Mouse (Mus musculus): ENCODE measurements around the gene Noxo1. TPM values are rescaled to one million over a fixed set of nuclear protein-coding genes. Genes with fewer than 3 reads are reported as not detected.
A peak's percentile ranks its signal among the peaks of the same experiment; 100 is the strongest.

Noxo1 gene
- polyA plus RNA-seq, 1 experiment from 2014 or later = 1.3 TPM

DNA sequence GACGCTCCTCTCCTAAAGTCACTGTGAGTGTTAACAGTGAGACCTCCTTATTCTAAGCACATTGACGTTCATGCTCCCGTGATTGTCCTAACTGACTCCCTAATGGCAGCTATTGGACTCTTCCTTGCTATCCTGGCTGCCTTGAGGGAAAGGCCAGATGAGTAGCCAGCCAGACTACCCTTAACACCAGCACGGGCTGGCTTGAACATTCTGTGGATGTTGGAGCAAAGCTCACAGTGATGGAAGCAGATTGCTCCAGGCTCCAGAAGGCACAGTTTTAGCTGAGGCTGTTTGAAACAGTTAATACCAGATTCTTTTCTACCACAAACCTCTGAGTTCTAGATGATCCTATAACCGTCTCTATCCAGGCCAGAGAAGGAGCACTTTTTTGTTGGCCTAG, 47.9 kb downstream of the Noxo1 start:
- no peak overlapping the region for H3K27ac ChIP-seq (ENCODE audit: poor library complexity, severe bottlenecking)
- no peak overlapping the region for H3K4me3 ChIP-seq
- peaks cover 16% of the 10 kb centered on the region; the same call in 1 of the 2 replicates for H3K36me3 ChIP-seq
- WGBS = 72% methylated on average over 5 of the region's 5 CpGs
- peaks cover 16% of the 10 kb centered on the region; the same call in 1 of the 2 replicates for H3K27me3 ChIP-seq (replicated peaks)
- ATAC-seq (ENCODE audit: insufficient number of reproducible peaks, low FRiP score) = no peak
- 0 out of 2 replicates have a peak, but pooled peaks cover 5% of the 10 kb centered on the region for H3K4me1 ChIP-seq (replicated peaks)
- no peak overlapping the region for H3K9ac ChIP-seq
- H3K4me2 ChIP-seq = no peak overlapping the region
- no peaks in the 10 kb centered on the region for H3K9me3 ChIP-seq (replicated peaks)

DNA sequence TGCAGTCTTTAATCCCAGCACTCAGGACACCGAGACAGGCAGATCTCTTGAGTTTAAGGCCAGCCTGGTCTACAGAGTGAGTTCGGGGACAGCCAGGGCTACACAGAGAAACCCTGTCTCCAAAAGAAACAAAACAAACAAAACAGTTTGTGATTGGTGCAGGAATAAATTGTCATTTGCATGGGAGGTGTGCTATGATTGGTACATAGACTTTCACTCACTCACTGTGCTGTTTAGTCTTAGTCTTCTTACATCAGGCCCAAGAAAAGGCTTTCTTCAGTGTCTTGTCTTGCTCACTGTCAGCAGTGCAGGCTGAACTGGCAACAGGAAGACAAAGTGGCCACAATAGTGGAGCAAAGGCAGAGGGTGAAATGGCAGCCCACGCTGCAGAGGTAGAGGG, 48.3 kb downstream of the Noxo1 start:
- Histone ChIP-seq H3K9ac (0 out of 2 replicates have a peak overlapping the region, but pooled peaks have one; percentile 38), H3K4me2 (no peak overlapping the region), H3K9me3 (replicated peaks) (no peaks in the 10 kb centered on the region), H3K36me3 (peaks cover 16% of the 10 kb centered on the region; the same call in 1 of the 2 replicates), H3K27ac (ENCODE audit: poor library complexity, severe bottlenecking) (no peak overlapping the region), H3K27me3 (replicated peaks) (peaks cover 21% of the 10 kb centered on the region; the same call in 1 of the 2 replicates), H3K4me3 (no peak overlapping the region), H3K4me1 (replicated peaks) (0 out of 2 replicates have a peak, but pooled peaks cover 5% of the 10 kb centered on the region)
- 68% methylated on average over 3 of the region's 3 CpGs for WGBS
- no peak for ATAC-seq (ENCODE audit: insufficient number of reproducible peaks, low FRiP score)

- Histone ChIP-seq H3K36me3 (peaks cover 8% of the 10 kb centered on the region; the same call in 1 of the 2 replicates), H3K4me2 (no peak overlapping the region), H3K27ac (ENCODE audit: poor library complexity, severe bottlenecking) (no peak overlapping the region), H3K9ac (no peak overlapping the region), H3K4me3 (no peak overlapping the region), H3K27me3 (replicated peaks) (peaks cover 33% of the 10 kb centered on the region), H3K9me3 (replicated peaks) (no peaks in the 10 kb centered on the region), H3K4me1 (replicated peaks) (0 out of 2 replicates have a peak, but pooled peaks cover 5% of the 10 kb centered on the region)
- WGBS = 17% methylated on average over 7 of the region's 7 CpGs
- peak; percentile 70; the same call in 1 of the 2 replicates for ATAC-seq (ENCODE audit: insufficient number of reproducible peaks, low FRiP score)
Observed at GRCm38 (mm10) chr17:24745526-24746497, 49.8 kb downstream of the Noxo1 start.

- Histone ChIP-seq H3K27ac (ENCODE audit: poor library complexity, severe bottlenecking) (no peak overlapping the region), H3K9ac (no peak overlapping the region), H3K4me2 (no peak overlapping the region)
Observed at GRCm38 (mm10) chr17:24746986-24747385, 51.0 kb downstream of the Noxo1 start.

More at GRCm38 (mm10) chr17:24746986-24747385, 51.0 kb downstream of the Noxo1 start:
- no peak for ATAC-seq (ENCODE audit: insufficient number of reproducible peaks, low FRiP score)
- Histone ChIP-seq H3K4me1 (replicated peaks) (peaks cover 5% of the 10 kb centered on the region; the same call in 1 of the 2 replicates), H3K36me3 (no peaks in the 10 kb centered on the region), H3K9me3 (replicated peaks) (no peaks in the 10 kb centered on the region), H3K4me3 (no peak overlapping the region), H3K27me3 (replicated peaks) (peaks cover 44% of the 10 kb centered on the region)
- WGBS = 39% methylated on average over 4 of the region's 4 CpGs

Other genes with a start within 250 kb of the Noxo1 start
- gene E4f1, start 225.9 kb upstream of the Noxo1 start, polyA plus RNA-seq (2016; fragmentation: Nextera tagmentation; extraction: Ambion mirVana) = 22.2 and 22.5 TPM in 2 replicates
- gene Pgp, start 225.8 kb upstream of the Noxo1 start, polyA plus RNA-seq (2016; fragmentation: Nextera tagmentation; extraction: Ambion mirVana) = 71.9 and 73.7 TPM in 2 replicates
- gene Bricd5, start 222.3 kb upstream of the Noxo1 start, polyA plus RNA-seq (2016; fragmentation: Nextera tagmentation; extraction: Ambion mirVana) = not detected in 2 replicates
- 17.8 and 20.5 TPM in 2 replicates for gene Mlst8, start 217.2 kb upstream of the Noxo1 start, polyA plus RNA-seq (2016; fragmentation: Nextera tagmentation; extraction: Ambion mirVana)
- 0.64 and 0.77 TPM in 2 replicates for gene Caskin1, start 207.6 kb upstream of the Noxo1 start, polyA plus RNA-seq (2016; fragmentation: Nextera tagmentation; extraction: Ambion mirVana)
- gene Traf7, start 168.3 kb upstream of the Noxo1 start, polyA plus RNA-seq (2016; fragmentation: Nextera tagmentation; extraction: Ambion mirVana) = 71.8 and 81.4 TPM in 2 replicates
- gene Rab26, start 162.0 kb upstream of the Noxo1 start, polyA plus RNA-seq (2016; fragmentation: Nextera tagmentation; extraction: Ambion mirVana) = 1.2 TPM in 2 replicates
- 18.1 and 18.9 TPM in 2 replicates for gene Pkd1, start 146.4 kb upstream of the Noxo1 start, polyA plus RNA-seq (2016; fragmentation: Nextera tagmentation; extraction: Ambion mirVana)
- gene Tsc2, start 63.6 kb upstream of the Noxo1 start, polyA plus RNA-seq (2016; fragmentation: Nextera tagmentation; extraction: Ambion mirVana) = 66.5 and 74.6 TPM in 2 replicates
- gene Nthl1, start 63.6 kb upstream of the Noxo1 start, polyA plus RNA-seq (2016; fragmentation: Nextera tagmentation; extraction: Ambion mirVana) = 7.8 and 8.3 TPM in 2 replicates
- gene Slc9a3r2, start 45.9 kb upstream of the Noxo1 start, polyA plus RNA-seq (2016; fragmentation: Nextera tagmentation; extraction: Ambion mirVana) = 56.6 and 59.7 TPM in 2 replicates
- not detected in 2 replicates for gene Npw, start 37.8 kb upstream of the Noxo1 start, polyA plus RNA-seq (2016; fragmentation: Nextera tagmentation; extraction: Ambion mirVana)
- 20.1 and 21.2 TPM in 2 replicates for gene Zfp598, start 26.5 kb upstream of the Noxo1 start, polyA plus RNA-seq (2016; fragmentation: Nextera tagmentation; extraction: Ambion mirVana)
- 0.68 and 1.0 TPM in 2 replicates for gene Syngr3, start 6.3 kb upstream of the Noxo1 start, polyA plus RNA-seq (2016; fragmentation: Nextera tagmentation; extraction: Ambion mirVana)
- 34.0 and 37.8 TPM in 2 replicates for gene Gfer, start 78 bp upstream of the Noxo1 start, polyA plus RNA-seq (2016; fragmentation: Nextera tagmentation; extraction: Ambion mirVana)
- gene Tbl3, start 11.4 kb downstream of the Noxo1 start, polyA plus RNA-seq (2016; fragmentation: Nextera tagmentation; extraction: Ambion mirVana) = 45.9 and 49.5 TPM in 2 replicates
- not detected in 2 replicates for gene Rnf151, start 21.8 kb downstream of the Noxo1 start, polyA plus RNA-seq (2016; fragmentation: Nextera tagmentation; extraction: Ambion mirVana)
- gene Rps2, start 21.9 kb downstream of the Noxo1 start, polyA plus RNA-seq (2016; fragmentation: Nextera tagmentation; extraction: Ambion mirVana) = 810 and 828 TPM in 2 replicates
- gene Ndufb10, start 28.2 kb downstream of the Noxo1 start, polyA plus RNA-seq (2016; fragmentation: Nextera tagmentation; extraction: Ambion mirVana) = 351 and 363 TPM in 2 replicates
- gene Rpl3l, start 31.6 kb downstream of the Noxo1 start, polyA plus RNA-seq (2016; fragmentation: Nextera tagmentation; extraction: Ambion mirVana) = 0.34 and 0.76 TPM in 2 replicates
- gene Msrb1, start 40.4 kb downstream of the Noxo1 start, polyA plus RNA-seq (2016; fragmentation: Nextera tagmentation; extraction: Ambion mirVana) = 17.3 and 18.2 TPM in 2 replicates
- 0.72 TPM in 1 of 2 replicates, not detected in the other for gene Hs3st6, start 56.8 kb downstream of the Noxo1 start, polyA plus RNA-seq (2016; fragmentation: Nextera tagmentation; extraction: Ambion mirVana)
- gene Meiob, start 108.1 kb downstream of the Noxo1 start, polyA plus RNA-seq (2016; fragmentation: Nextera tagmentation; extraction: Ambion mirVana) = not detected in 2 replicates
- gene Hagh, start 143.9 kb downstream of the Noxo1 start, polyA plus RNA-seq (2016; fragmentation: Nextera tagmentation; extraction: Ambion mirVana) = 39.9 and 41.2 TPM in 2 replicates
- gene Fahd1, start 154.1 kb downstream of the Noxo1 start, polyA plus RNA-seq (2016; fragmentation: Nextera tagmentation; extraction: Ambion mirVana) = 36.5 TPM in 2 replicates
- gene Igfals, start 169.8 kb downstream of the Noxo1 start, polyA plus RNA-seq (2016; fragmentation: Nextera tagmentation; extraction: Ambion mirVana) = 0.12 and 0.24 TPM in 2 replicates
- gene Nubp2, start 190.1 kb downstream of the Noxo1 start, polyA plus RNA-seq (2016; fragmentation: Nextera tagmentation; extraction: Ambion mirVana) = 31.9 and 33.1 TPM in 2 replicates
- gene Spsb3, start 190.4 kb downstream of the Noxo1 start, polyA plus RNA-seq (2016; fragmentation: Nextera tagmentation; extraction: Ambion mirVana) = 25.7 and 28.3 TPM in 2 replicates
- gene Eme2, start 198.9 kb downstream of the Noxo1 start, polyA plus RNA-seq (2016; fragmentation: Nextera tagmentation; extraction: Ambion mirVana) = 25.4 and 27.2 TPM in 2 replicates
- 91.1 and 94.9 TPM in 2 replicates for gene Mrps34, start 198.9 kb downstream of the Noxo1 start, polyA plus RNA-seq (2016; fragmentation: Nextera tagmentation; extraction: Ambion mirVana)
- gene Nme3, start 200.3 kb downstream of the Noxo1 start, polyA plus RNA-seq (2016; fragmentation: Nextera tagmentation; extraction: Ambion mirVana) = 34.5 and 36.5 TPM in 2 replicates
- gene Mapk8ip3, start 240.7 kb downstream of the Noxo1 start, polyA plus RNA-seq (2016; fragmentation: Nextera tagmentation; extraction: Ambion mirVana) = 38.4 and 41.3 TPM in 2 replicates

Measured in heart, embryonic 12.5 days (tissue).